Mouse (Mus musculus) embryo, embryonic 9.5 days (tissue): ENCODE data around the gene Pde7b.

ENCODE experiments used
- DNase-seq: peaks from one replicate; pipeline ENCODE4 v3.0.0-alpha.2; 2017; ENCODE audit errors: extremely low spot score

Gene Pde7b

GRCm38 (mm10) chr10:20493826-20494455, 230.9 kb downstream of the Pde7b start:
- DNase-seq, result no peak

GRCm38 (mm10) chr10:20492216-20492964, 232.5 kb downstream of the Pde7b start:
- DNase-seq, result no peak

- no peak for DNase-seq
Measured at GRCm38 (mm10) chr10:20490775-20491174, 234.1 kb downstream of the Pde7b start.

DNA sequence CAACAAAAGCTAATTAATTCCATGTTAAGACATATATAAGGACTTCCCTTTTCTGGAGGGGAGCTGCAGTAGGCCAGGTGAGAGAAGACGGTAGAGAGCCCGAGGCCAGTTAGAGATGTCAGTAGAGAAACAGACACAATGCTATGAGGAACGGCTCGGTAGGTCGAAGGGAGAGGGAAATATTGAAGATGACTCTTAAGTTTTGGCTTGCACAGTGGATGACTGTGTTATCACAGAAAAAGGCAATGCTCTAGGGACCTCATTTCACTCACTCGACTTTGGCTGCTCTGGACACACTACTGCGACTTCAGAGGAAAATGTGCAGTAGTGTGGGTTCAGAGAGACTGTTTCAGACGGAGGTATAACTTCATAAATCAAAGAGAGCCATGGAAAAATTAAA, 234.6 kb downstream of the Pde7b start:
- no peak for DNase-seq

GRCm38 (mm10) chr10:20486461-20487253, 238.2 kb downstream of the Pde7b start:
- DNase-seq, result no peak

- no peak for DNase-seq
Measured at GRCm38 (mm10) chr10:20485816-20486215, 239.1 kb downstream of the Pde7b start.

DNA sequence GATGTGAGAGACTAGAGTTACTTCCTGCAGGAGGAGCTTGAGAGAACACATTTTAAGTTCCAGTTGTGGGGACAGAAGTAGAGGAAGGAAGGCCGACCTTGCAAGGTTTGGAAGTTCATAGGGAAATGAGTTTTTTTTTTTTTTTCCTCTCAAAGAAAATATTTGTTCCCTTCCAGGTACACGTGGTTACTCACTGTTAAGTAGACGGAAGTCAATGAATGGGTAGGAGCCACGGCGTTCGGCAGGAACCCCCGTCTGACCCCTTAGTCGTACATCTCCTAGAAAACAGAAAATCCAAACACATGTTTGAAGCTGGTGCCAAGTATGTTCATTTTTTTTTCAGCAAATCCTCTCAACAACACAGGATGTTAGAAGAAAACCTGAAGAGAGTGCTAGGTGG, 245.4 kb downstream of the Pde7b start:
- DNase-seq, result no peak

DNA sequence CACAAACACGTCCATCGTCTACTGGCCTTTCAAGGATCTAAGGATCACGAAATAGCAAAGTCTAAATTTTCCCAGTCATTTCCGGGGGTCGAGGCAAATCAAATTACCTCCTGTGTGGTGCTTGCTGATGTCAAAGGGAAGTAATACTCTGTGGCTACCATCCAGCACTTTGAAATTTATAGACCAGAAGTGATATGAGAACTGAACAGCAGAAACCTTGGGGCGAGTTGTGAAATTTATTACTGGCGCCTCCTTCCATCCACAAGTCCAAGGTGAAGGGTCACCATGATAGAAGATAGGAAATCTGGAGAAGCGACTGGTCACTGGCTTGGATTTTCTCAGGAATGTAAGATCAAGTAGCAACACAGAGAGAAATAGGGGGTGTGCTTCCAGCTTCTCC, 246.4 kb downstream of the Pde7b start:
- no peak for DNase-seq

DNA sequence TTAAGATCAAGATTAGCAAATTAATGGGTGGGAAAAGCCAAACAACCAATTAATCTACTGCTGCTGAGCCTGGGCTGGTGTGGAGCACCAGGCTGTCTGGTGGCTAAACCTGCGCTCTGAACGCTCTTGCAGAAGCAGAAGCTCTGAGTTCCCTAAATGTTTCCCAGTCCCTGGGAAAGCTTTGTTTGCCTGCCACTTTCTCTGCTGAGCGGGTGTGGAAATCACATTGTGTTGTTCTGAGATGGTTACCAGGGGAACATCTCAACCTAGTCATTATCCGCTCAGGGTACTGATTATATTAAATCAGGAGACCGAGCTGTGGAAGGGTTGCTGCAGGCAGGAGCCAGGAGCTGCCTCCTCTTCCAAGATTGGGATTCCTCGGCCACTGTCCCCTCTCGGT, 250.0 kb downstream of the Pde7b start:
- DNase-seq, result no peak

DNA sequence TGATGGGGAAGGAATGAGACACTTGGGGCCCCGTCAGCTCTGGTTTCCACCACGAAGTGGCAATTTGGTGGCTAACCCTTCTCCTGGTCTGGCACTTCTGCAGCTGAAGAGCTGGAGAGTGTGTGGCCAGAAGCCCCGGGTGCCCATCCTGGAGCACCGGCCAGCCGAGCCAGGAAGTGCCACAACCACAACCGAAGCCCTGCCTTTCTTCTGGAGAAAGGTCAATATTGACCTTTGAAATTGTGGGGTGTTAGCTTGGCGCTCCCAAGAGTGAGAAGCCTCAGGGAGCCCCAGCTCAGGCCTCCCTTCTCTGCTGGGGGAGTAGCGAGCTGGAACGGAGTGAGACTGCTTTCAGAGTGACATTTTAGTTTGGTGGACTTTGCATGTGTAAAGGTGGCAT, 250.8 kb downstream of the Pde7b start:
- no peak for DNase-seq

- DNase-seq, result no peak
Measured at GRCm38 (mm10) chr10:20473505-20473904, 251.4 kb downstream of the Pde7b start.

GRCm38 (mm10) chr10:20472007-20472406, 252.9 kb downstream of the Pde7b start:
- no peak for DNase-seq

- no peak for DNase-seq
Measured at GRCm38 (mm10) chr10:20464631-20465030, 260.2 kb downstream of the Pde7b start.

DNA sequence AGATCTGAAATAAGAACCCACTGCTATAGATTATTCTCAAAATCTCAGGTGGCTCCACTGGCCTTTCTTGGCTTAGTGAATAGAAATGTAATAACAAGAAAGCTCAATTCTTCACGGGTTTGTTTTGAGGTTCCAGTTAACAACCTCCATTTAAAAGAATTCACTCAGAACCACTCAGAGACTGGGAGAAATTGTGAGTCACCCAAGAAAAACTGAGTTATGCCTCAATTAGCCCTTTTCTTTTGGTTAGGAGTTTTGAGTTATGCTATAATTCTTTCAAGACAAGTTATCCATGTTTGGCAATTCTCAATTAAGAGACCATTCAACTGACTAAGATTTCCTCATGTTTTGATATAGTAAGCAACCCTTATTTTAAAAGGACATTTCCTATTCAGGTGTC, 260.9 kb downstream of the Pde7b start:
- DNase-seq, result no peak

DNA sequence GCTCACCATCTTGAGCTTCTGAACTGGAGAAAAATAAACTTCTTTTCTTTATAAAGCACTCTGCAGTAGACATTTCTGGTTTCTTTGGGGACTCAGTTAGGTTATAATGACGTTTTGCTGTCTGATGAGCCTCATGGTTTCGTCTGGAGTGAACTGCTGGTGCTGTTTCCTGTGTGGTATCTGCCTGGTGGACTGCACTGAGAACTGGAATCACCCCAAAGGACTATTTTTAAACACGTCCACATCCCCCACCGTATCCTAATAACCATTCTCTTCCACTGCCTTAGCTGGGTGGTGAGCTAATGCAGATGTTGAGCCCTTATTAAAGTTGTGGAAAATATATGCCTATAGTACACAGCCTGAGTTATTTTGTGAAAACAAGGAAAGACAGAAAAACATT, 262.3 kb downstream of the Pde7b start:
- DNase-seq, result no peak

GRCm38 (mm10) chr10:20459657-20460350, 265.1 kb downstream of the Pde7b start:
- no peak for DNase-seq

- no peak for DNase-seq
Measured at GRCm38 (mm10) chr10:20459160-20459559, 265.7 kb downstream of the Pde7b start.

DNA sequence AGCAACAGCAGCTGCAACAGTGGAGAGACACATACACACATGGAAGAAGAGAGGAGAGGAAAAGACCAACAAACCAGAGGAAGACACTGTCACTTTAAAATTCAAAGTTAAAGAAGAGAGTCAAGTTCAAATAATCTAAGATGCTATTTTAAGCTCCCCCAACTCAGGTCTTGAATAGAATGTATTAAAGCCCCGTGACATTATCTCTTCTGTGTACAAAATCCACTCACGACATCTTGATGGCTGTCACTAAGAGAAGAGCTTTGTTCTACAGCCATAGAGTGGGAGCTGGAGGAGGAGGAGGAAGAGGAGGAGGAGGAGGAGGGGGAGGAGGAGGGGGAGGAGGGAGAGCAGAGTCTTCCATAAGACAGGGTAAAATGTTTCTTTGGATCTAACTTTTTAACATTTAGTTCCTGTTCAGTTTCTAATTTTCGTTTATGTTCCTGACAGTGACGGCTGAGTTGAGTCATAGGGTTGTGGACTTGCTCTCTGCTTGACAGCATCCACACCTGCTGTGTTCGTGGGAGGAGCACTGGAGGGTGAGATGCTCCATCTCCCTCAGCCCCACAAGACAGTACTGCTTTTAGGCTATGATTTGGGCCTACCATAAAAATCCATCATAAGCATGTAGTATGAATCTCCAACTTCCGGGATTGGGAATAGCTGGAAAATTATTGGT, 270.4 kb downstream of the Pde7b start:
- DNase-seq, result no peak

- DNase-seq, result no peak
Measured at GRCm38 (mm10) chr10:20437428-20437827, 287.4 kb downstream of the Pde7b start.

DNA sequence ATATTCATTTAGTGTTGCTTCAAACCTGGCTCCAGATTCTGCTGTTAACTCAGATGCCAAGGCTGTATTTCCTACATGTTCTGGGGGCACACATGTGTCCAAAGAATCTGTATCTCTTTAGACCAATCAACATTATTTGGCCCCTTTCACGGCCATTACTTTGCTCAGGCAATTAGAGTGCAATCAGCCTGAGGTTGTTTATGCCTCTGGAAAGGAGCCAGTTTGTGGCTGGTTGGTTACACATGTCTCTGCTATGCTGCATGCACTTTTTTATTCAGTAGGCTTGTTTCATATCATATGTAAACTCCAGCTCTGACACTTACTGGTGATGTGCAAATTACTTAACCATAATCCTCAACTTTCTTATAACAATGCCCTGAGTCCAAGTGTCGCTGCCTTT, 287.9 kb downstream of the Pde7b start:
- DNase-seq, result no peak

- no peak for DNase-seq
Measured at GRCm38 (mm10) chr10:20435913-20436312, 289.0 kb downstream of the Pde7b start.

DNA sequence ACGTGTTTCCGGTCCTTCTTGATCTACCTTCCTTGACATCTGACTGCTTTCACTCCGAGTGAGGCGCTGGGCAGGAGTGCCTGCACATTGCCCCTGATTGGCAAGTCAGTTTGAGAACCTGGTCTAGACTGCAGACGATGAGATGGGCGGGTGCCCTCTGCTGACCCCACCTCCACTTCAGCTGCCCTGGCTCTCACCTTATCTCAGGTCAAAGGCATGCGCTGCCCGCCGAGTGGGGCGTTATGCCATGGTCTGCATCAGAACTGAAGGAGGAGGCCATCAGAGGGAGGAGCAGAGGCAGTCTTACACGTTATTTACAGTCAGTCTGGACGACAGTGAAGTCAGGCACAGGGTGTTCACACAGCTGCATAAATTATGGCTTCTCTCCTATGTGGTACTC, 293.5 kb downstream of the Pde7b start:
- no peak for DNase-seq
